Mouse (Mus musculus) spleen, postnatal 4 days (tissue): ENCODE data around the gene Hsd11b2.
"Not testable (repeated sequence)": the region's sequence is repeated elsewhere in the genome, so short reads cannot be mapped to it uniquely, and the experiment has no call there.

Source experiments
- DNase-seq, 2 experiments: peaks; one replicate each; pipeline ENCODE4 v3.0.0; 2022; ENCODE audit warnings: low spot score in 2 of 2

Gene Hsd11b2

GRCm38 (mm10) chr8:105562863-105563262, 44.3 kb downstream of the Hsd11b2 start:
- DNase-seq, result no peak

DNA sequence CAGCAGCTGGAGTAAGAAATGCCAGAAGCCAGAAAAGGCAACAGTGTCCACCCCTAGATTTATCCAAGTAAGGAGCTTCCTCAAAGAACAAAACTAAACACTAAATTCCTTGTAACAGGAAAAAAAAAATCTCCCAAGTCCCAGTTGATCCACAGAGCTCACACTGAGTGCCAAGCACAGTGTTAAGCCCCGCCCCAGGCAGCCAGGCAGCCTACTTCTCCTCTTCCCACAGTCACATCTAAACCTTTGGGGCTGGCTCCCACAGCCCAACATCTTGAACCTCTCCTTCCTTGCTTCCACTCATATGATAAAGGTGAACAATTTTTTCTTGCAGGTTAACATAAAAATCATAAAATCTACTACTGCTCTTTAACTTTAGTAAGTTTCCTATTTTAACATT, 45.3 kb downstream of the Hsd11b2 start:
- no peak for DNase-seq

DNA sequence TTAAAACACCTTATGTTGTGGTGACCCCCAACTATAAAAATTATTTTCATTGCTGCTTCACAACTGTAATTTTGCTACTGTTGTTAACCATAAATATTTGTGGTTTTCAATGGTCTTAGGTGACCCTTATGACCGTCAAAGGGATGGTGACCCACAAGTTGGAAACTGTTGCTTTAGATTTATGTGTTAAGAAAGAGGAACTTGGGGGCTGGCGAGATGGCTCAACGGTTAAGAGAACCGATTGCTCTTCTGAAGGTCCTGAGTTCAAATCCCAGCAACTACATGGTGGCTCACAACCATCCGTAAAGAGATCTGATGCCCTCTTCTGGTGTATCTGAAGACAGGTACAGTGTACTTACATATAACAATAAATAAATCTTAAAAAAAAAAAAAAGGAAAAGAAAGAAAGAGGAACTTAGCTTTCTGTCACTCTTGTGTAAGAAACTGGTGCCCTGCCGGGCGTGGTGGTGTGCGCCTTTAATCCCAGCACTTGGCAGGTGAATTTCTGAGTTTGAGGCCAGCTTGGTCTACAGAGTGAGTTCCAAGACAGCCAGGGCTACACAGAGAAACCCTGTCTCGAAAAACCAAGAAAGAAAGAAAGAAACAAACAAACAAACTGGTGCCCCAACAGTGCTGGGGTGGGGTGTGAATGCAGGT, 46.1 kb downstream of the Hsd11b2 start:
- not testable (repeated sequence) for DNase-seq

DNA sequence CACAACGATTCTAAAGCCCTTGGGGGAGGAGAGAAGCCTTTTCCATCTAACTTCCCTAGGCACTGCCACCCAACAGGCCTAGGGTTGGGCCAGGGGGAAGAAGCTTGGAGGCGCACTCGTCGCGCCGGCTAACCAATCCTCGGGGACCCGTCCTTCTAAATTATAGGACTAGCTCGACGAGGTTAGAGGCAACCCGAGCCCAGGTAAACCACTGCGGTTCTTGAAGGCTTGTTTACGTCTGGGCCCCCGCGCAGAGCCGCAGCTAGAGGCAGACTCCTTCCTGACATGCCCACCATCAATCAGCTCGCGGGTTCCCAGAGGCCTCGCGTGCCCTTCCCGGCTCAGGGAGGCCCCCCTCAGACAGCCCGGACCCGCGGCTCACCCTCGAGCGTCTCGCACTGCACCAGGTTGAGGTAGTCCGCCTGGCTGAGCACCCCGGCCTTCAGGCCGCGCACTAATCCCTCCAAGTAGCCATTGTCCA, 46.9 kb downstream of the Hsd11b2 start:
- peak in 1 of 2 experiments; percentile 84 for DNase-seq

GRCm38 (mm10) chr8:105565952-105566702, 47.6 kb downstream of the Hsd11b2 start, which contains the start of gene Atp6v0d1:
Gene Atp6v0d1, minus strand, starts transcription at chr8:105566047.
- peak; percentile 99 to 100 for DNase-seq

- peak; percentile 31 to 78 for DNase-seq
These were observed 48.4 kb downstream of the Hsd11b2 start for GRCm38 (mm10) chr8:105566703-105567595.

GRCm38 (mm10) chr8:105571810-105572209, 53.3 kb downstream of the Hsd11b2 start:
- no peak for DNase-seq

GRCm38 (mm10) chr8:105573427-105573826, 54.9 kb downstream of the Hsd11b2 start:
- no peak for DNase-seq
